In the genomic region with DNA sequence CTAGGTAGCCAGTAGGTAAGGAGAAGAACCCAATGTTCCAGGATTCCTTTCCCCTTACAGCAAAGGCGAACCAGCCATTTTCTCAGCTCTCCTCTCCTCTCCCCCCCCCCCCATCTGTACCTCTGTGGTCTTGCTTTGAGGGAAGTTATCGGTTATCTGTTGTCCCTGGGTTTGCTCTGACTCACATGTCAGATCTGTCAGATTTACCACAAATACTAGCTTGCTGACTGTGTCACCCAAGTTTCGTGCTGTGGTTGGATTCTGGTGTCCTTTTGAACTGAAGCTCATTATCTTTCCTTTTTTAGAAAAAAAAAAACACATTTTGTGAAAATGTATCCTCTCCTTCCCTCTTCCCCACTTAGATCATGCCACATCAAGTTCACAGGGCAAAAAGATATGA, we compare ENCODE assay signal across 21 mouse cellular contexts. TPM values are rescaled to one million over a fixed set of nuclear protein-coding genes. Genes with fewer than 3 reads are reported as not detected.
A peak's percentile ranks its signal among the peaks of the same experiment; 100 is the strongest.
DNase-seq lines count a peak whose midpoint lies in the region; ATAC-seq and TF ChIP-seq lines count a peak whose summit lies in the region.
"Had no signal": no experiment of that assay in that cellular context is flagged by ENCODE, and none has a peak within 500 bp of the region (broad histone marks: within the 10 kb centered on the region; RNA-seq: fewer than 3 reads in every experiment).

No protein-coding gene starts in this region.

- TF ChIP-seq CTCF in heart, postnatal 0 days (IDR thresholded peaks at IDR 0.05; ENCODE audit: low read depth) = no peak
- TF ChIP-seq CTCF in G1E (IDR thresholded peaks at IDR 0.05; ENCODE audit: low read depth, low read length) = no peak

- no peaks in the 10 kb centered on the region; the same call in 1 of the 2 replicates for H3K4me1 ChIP-seq in embryonic facial prominence, embryonic 14.5 days (ENCODE audit: control insufficient read depth, insufficient read depth, low read length)
- no peaks in the 10 kb centered on the region for H3K4me1 ChIP-seq in embryonic facial prominence, embryonic 10.5 days
- H3K4me1 ChIP-seq in heart, postnatal 0 days (ENCODE audit: control insufficient read depth, insufficient read depth) = peaks cover 29% of the 10 kb centered on the region
- H3K4me1 ChIP-seq in G1E (ENCODE audit: insufficient read depth, low read depth, low read length) = peaks cover 23% of the 10 kb centered on the region
- H3K4me1 ChIP-seq: hindbrain, embryonic 12.5 days; neural tube, embryonic 15.5 days; stomach, embryonic 15.5 days had no signal

- TF ChIP-seq EP300 in heart, postnatal 0 days (IDR thresholded peaks at IDR 0.05; ENCODE audit: low read depth) = no peak

- 66% methylated on average over 3 of the region's 3 CpGs for WGBS in embryonic facial prominence, embryonic 14.5 days
- WGBS in embryonic facial prominence, embryonic 10.5 days = 87% methylated on average over 3 of the region's 3 CpGs
- 59% methylated on average over 3 of the region's 3 CpGs for WGBS in heart, postnatal 0 days

- no peaks in the 10 kb centered on the region for H3K27me3 ChIP-seq in embryonic facial prominence, embryonic 14.5 days (replicated peaks; ENCODE audit: control insufficient read depth, insufficient read depth, low read length)
- H3K27me3 ChIP-seq in embryonic facial prominence, embryonic 10.5 days (replicated peaks; ENCODE audit: low read depth, poor library complexity, severe bottlenecking) = no peaks in the 10 kb centered on the region
- no peaks in the 10 kb centered on the region for H3K27me3 ChIP-seq in heart, postnatal 0 days (ENCODE audit: control insufficient read depth, insufficient read depth, low read length)
- H3K27me3 ChIP-seq in G1E (ENCODE audit: insufficient read depth, low read length) = peaks cover 25% of the 10 kb centered on the region
- H3K27me3 ChIP-seq: hindbrain, embryonic 12.5 days; limb, embryonic 15.5 days; neural tube, embryonic 15.5 days; stomach, embryonic 15.5 days had no signal

- no peak for ATAC-seq in embryonic facial prominence, embryonic 14.5 days (ENCODE audit: low read depth)
- no peak for ATAC-seq in heart, postnatal 0 days (ENCODE audit: insufficient read depth, low read depth)
- ATAC-seq in G1E (ENCODE audit: extremely low read depth, insufficient number of reproducible peaks, low FRiP score, poor library complexity, severe bottlenecking) = peak; percentile 52
- peak; percentile 36; the same call in 1 of the 2 replicates for ATAC-seq in megakaryocyte, adult 5-6 weeks (ENCODE audit: poor library complexity, severe bottlenecking)
- ATAC-seq: activated CD4-positive, CD25-positive, alpha-beta regulatory T cell, adult 4 months; midbrain, embryonic 16.5 days had no signal

- intact Hi-C loops in heart, postnatal 25 days (cut with DNase I) = no loop called here

- H3K27ac ChIP-seq in embryonic facial prominence, embryonic 14.5 days (replicated peaks; ENCODE audit: low read depth, low read length) = no peak overlapping the region
- H3K27ac ChIP-seq in embryonic facial prominence, embryonic 10.5 days (replicated peaks) = no peak overlapping the region
- peak overlapping the region; percentile 63 for H3K27ac ChIP-seq in heart, postnatal 0 days (ENCODE audit: low read depth)
- H3K27ac ChIP-seq: forebrain, embryonic 10.5 days; hindbrain, embryonic 12.5 days; kidney, postnatal 0 days; limb, embryonic 15.5 days; neural tube, embryonic 15.5 days; stomach, embryonic 15.5 days had no signal

- H3K9me3 ChIP-seq in embryonic facial prominence, embryonic 14.5 days (ENCODE audit: control insufficient read depth, low read length) = no peaks in the 10 kb centered on the region
- H3K9me3 ChIP-seq in embryonic facial prominence, embryonic 10.5 days = no peaks in the 10 kb centered on the region
- no peaks in the 10 kb centered on the region for H3K9me3 ChIP-seq in heart, postnatal 0 days (replicated peaks; ENCODE audit: control insufficient read depth, low read length)
- peaks cover 4% of the 10 kb centered on the region for H3K9me3 ChIP-seq in G1E (replicated peaks)
- H3K9me3 ChIP-seq: forebrain, embryonic 10.5 days; limb, embryonic 15.5 days; neural tube, embryonic 15.5 days; stomach, embryonic 15.5 days had no signal

- peak; percentile 23 for DNase-seq in embryonic facial prominence, embryonic 14.5 days (ENCODE audit: low spot score)
- no peak for DNase-seq in embryonic facial prominence, embryonic 10.5 days (ENCODE audit: low spot score)
- no peak for DNase-seq in heart, postnatal 0 days (ENCODE audit: low spot score)
- DNase-seq in heart, postnatal 25 days (ENCODE audit: low spot score) = no peak
- DNase-seq in G1E (ENCODE audit: low spot score) = no peak
- DNase-seq in cerebellum, adult 18-20 months = no peak
- DNase-seq: cerebellum, adult 9-11 months; embryo, embryonic 11 days; gastrocnemius, postnatal 10 days; lung, adult 2 months; right cerebral cortex, postnatal 14 days; thymus, adult 18-20 months had no signal

- no peaks in the 10 kb centered on the region for H3K36me3 ChIP-seq in embryonic facial prominence, embryonic 14.5 days (ENCODE audit: control insufficient read depth, insufficient read depth, low read length)
- H3K36me3 ChIP-seq in embryonic facial prominence, embryonic 10.5 days (replicated peaks) = no peaks in the 10 kb centered on the region
- H3K36me3 ChIP-seq in heart, postnatal 0 days (replicated peaks; ENCODE audit: control insufficient read depth, insufficient read depth, low read length) = no peaks in the 10 kb centered on the region
- H3K36me3 ChIP-seq in G1E (replicated peaks) = no peaks in the 10 kb centered on the region
- H3K36me3 ChIP-seq: limb, embryonic 15.5 days; neural tube, embryonic 15.5 days; stomach, embryonic 15.5 days had no signal

- no peak overlapping the region for H3K4me2 ChIP-seq in embryonic facial prominence, embryonic 14.5 days (ENCODE audit: low read depth, low read length)
- no peak overlapping the region for H3K4me2 ChIP-seq in heart, postnatal 0 days (ENCODE audit: low read depth, low read length)
- H3K4me2 ChIP-seq: hindbrain, embryonic 12.5 days; limb, embryonic 15.5 days; neural tube, embryonic 15.5 days; stomach, embryonic 15.5 days had no signal

- H3K4me3 ChIP-seq in embryonic facial prominence, embryonic 14.5 days (ENCODE audit: low read depth, low read length) = no peak overlapping the region
- no peak overlapping the region for H3K4me3 ChIP-seq in embryonic facial prominence, embryonic 10.5 days
- no peak overlapping the region for H3K4me3 ChIP-seq in heart, postnatal 0 days (ENCODE audit: low read depth, low read length)
- no peak overlapping the region for H3K4me3 ChIP-seq in G1E (ENCODE audit: low read depth, low read length)
- H3K4me3 ChIP-seq: forebrain, embryonic 10.5 days; hindbrain, embryonic 12.5 days; limb, embryonic 15.5 days; neural tube, embryonic 15.5 days; stomach, embryonic 15.5 days had no signal

- H3K9ac ChIP-seq in embryonic facial prominence, embryonic 14.5 days (ENCODE audit: low read depth, low read length) = no peak overlapping the region
- no peak overlapping the region for H3K9ac ChIP-seq in heart, postnatal 0 days (replicated peaks; ENCODE audit: low read depth, low read length)
- H3K9ac ChIP-seq: hindbrain, embryonic 12.5 days; limb, embryonic 15.5 days; neural tube, embryonic 15.5 days; stomach, embryonic 15.5 days had no signal

RNA-seq across cellular contexts. Expression of a gene that starts 50.2 kb away (rescaled TPM):
- 6.6 and 7.7 TPM in 2 replicates for polyA plus RNA-seq in embryonic facial prominence, embryonic 14.5 days (2014; fragmentation: Nextera tagmentation; extraction: Ambion mirVana)
- 6.5 and 8.9 TPM in 2 replicates for polyA plus RNA-seq in embryonic facial prominence, embryonic 10.5 days (2016; fragmentation: Nextera tagmentation; extraction: Ambion mirVana)
- total RNA-seq in heart, postnatal 0 days (2014; rRNA removed; ENCODE audit: low replicate concordance) = 0.99 and 22.1 TPM in 2 replicates
- polyA plus RNA-seq in heart, postnatal 0 days (2015; fragmentation: Nextera tagmentation; extraction: Ambion mirVana) = 7.7 and 10.3 TPM in 2 replicates
- 10 to 100 TPM; 23.4 to 24.3 TPM for total RNA-seq in heart, postnatal 25 days (2021)
- total RNA-seq in G1E (2014; fragmentation: Nextera tagmentation) = 11.7 and 18.2 TPM in 2 replicates
- total RNA-seq in G1E (2017) = 1.6 and 2.1 TPM in 2 replicates
- polyA plus RNA-seq in G1E (2012) = 5.4 and 6.1 TPM in 2 replicates
- total RNA-seq in megakaryocyte, adult 5-6 weeks (2015) = 9.8 and 11.6 TPM in 2 replicates
- total RNA-seq in megakaryocyte, adult 5-6 weeks (2017) = 2.5 and 3.0 TPM in 2 replicates
- polyA plus RNA-seq: activated CD4-positive, CD25-positive, alpha-beta regulatory T cell, adult 4 months had no signal

Comparison
In these comparisons a context has a peak if more than half of its experiments do, and no peak if none do; other contexts are left out.
1. ATAC-seq: peak in G1E (single experiment) and megakaryocyte, adult 5-6 weeks (single experiment); none in embryonic facial prominence, embryonic 14.5 days (single experiment) and heart, postnatal 0 days (single experiment).